Mouse (Mus musculus): Measurements from ENCODE around the gene Sephs2.

The Sephs2 gene

DNA sequence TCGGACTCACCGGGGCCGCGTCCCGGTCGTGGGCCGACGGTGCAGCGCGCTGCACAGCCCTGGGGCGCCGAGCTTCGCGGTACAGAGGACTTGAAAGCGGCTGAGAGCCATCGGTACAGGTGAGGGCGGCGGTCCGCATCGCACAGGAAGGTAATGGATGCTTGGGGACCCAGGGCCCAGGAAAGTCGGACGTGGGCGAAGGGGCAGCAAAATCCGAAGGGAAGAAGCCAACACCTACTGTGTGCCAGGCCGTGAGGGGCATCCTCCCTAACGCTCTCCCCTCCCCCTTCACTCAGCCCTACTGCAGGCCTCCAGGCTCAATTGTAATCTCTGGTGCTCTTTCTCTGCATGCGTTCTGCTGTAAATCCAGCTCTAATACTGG is 40.5 kb downstream of the Sephs2 start:
- in situ Hi-C loops (cut with MboI; ENCODE audit: low sequenced_read_pairs) = no loop called here

DNA sequence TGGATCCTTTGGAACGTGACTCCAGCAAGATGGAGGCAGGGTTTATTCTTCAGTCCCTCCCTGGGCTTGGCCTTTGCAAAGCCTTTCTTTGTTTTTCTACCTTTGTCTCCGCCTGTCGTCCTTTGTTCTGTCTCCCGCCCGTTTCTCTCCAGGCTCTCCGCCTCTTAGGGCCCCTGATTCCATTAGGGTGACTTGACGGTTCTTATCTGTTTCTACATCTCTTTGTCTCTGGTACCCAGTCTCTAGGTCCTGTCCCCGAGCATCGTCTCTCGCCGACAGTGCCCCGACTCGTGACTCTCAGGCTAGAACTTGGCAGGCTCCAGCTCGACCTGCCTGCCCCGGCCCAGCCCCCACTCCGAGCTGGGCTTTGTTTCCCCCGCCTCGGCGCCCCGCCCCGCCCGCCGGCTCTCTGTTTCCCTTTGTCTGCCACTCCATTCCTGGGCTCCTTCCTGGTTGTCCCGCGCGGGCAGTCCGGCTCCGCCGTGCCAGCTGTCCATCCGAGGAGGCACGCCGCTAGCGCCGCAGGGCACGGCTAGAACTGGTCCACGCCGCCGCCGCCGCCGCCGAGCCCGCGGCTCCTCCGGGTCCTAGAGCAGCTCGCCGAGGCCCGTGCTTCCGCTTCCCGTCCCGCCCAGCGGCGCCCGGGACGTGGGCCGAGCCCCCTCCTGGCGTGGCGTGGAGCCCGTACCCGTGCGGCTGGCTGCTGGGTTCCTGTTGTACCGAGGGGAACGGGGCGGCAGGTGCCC is 41.1 kb downstream of the Sephs2 start, which contains the start of the genes Zfp553 and Sept1:
Gene Zfp553 (plus strand): TSS at position 440 of the 746 bp plus-strand sequence.
Gene Sept1 (minus strand): TSS at position 509 of the 746 bp plus-strand sequence.
- in situ Hi-C loops (cut with MboI; ENCODE audit: low sequenced_read_pairs) = no loop called here

- in situ Hi-C loops (cut with MboI; ENCODE audit: low sequenced_read_pairs) = no loop called here
Observed at GRCm38 (mm10) chr7:127231826-127232621, 41.8 kb downstream of the Sephs2 start.

DNA sequence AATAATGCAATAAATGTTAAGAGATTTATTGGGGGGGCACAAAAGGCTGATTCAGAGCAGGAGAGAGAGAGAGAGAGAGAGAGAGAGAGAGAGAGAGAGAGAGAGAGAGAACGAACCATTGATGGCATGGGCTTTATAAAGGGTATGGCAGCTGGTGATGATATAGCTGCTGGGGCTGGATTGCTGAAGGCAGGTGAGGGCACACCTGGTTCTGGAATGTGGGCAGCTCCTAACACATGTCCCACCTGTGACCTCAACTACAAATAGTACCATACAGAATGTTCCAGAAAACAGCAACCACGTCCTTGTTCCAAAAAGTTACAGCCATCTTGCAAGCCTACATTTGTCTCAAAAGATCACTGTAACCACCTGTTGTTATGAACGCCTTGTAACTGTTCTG is 42.5 kb downstream of the Sephs2 start:
- in situ Hi-C loops (cut with MboI; ENCODE audit: low sequenced_read_pairs) = no loop called here

GRCm38 (mm10) chr7:127228615-127229303 is 45.1 kb downstream of the Sephs2 start:
- in situ Hi-C loops (cut with MboI; ENCODE audit: low sequenced_read_pairs) = no loop called here

DNA sequence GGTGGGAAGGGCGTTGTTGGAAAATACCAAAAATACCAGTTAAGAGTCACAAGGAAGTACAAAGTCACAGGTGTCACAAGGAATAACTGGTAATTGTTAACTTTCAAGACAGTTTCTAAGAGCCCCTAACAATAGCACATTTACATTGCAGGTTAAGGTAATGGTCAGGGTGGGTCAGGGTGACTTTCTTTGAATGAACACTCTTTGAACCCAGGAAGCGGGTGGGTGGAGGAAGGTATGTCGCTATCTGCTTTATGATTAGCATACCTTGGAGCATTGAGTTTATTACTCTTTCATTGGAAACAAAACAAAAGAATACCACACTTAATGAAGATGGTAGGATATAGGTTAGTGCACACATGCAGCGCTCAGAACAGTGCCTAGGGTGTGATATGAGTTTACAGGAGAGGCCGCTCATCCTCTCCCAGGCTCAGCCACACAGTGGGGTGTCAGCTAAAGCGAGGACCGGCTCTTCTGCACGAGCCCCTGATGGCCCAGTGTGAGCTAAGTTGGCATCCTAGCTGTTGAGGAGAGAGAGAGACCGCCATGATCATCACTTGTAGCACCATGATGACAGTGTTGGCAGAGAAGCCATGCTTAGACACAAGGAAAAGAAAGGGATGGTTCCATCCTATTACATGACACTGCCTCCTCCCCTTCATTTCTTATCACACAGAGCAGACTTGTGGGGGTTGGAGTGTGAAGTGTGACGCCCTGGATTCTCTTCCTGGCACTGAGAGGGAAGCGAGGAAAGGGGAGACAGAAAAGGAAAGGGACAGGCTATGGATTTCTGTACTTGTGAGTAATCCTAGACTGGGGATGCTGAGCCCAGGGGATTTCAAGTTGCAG is 48.5 kb downstream of the Sephs2 start:
- in situ Hi-C loops (cut with MboI; ENCODE audit: low sequenced_read_pairs) = no loop called here

DNA sequence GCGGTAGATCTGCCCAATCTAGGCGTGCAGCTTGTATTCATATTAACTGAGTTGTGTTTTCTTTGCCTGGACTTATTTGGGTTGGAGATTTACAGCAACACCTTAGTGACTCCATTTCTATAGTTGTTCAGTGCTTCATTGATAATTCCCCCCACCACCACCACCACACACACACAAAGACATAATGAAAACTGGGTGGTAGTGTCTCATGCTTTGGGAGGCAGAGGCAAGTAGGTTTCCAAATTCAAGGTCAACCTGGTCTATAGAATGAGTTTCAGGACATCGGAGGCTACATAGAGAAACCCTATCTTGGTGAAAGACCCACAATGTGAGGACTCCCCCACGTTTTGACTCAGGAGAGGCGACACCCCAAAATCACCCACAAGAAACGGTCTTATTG is 49.2 kb downstream of the Sephs2 start:
- in situ Hi-C loops (cut with MboI; ENCODE audit: low sequenced_read_pairs) = no loop called here

- in situ Hi-C loops (cut with MboI; ENCODE audit: low sequenced_read_pairs) = no loop called here
Observed at GRCm38 (mm10) chr7:127223515-127224478, 50.1 kb downstream of the Sephs2 start.

GRCm38 (mm10) chr7:127223106-127223505 is 50.7 kb downstream of the Sephs2 start:
- in situ Hi-C loops (cut with MboI; ENCODE audit: low sequenced_read_pairs) = no loop called here

All from CH12F3 (cell line).